Mouse (Mus musculus) forebrain, embryonic 16.5 days (tissue): ENCODE measurements around the gene Gm10647. TPM values are rescaled to one million over a fixed set of nuclear protein-coding genes. Genes with fewer than 3 reads are reported as not detected.
"Not testable (repeated sequence)": the region's sequence is repeated elsewhere in the genome, so short reads cannot be mapped to it uniquely, and the experiment has no call there.

Experiments
- ATAC-seq: fragments of 200-750 bp; cut with Nextera tagmentation; 2 replicates; pipeline ENCODE4 v1.8.0; 2017; ENCODE audit warnings: mild to moderate bottlenecking, moderate library complexity
- H3K27ac ChIP-seq: fragments of 300-500 bp; sonication (generic); 2 replicates; pipeline ENCODE4 v1.5.1; 2014; ENCODE audit warnings: low read length, control low read depth
- H3K27me3 ChIP-seq: fragments of 300-500 bp; sonication (generic); replicated peaks from 2 replicates; pipeline ENCODE4 v1.6.1; 2014; ENCODE audit warnings: low read length; ENCODE audit not compliant: control insufficient read depth, insufficient read depth
- H3K36me3 ChIP-seq: fragments of 300-500 bp; sonication (generic); 2 replicates; pipeline ENCODE4 v1.6.1; 2014; ENCODE audit not compliant: control insufficient read depth, insufficient read depth
- H3K4me1 ChIP-seq: fragments of 300-500 bp; sonication (generic); replicated peaks from 2 replicates; pipeline ENCODE4 v1.6.1; 2014; ENCODE audit warnings: low read length; ENCODE audit not compliant: control insufficient read depth, insufficient read depth
- H3K4me2 ChIP-seq: fragments of 300-500 bp; sonication (generic); 2 replicates; pipeline ENCODE4 v1.6.1; 2014; ENCODE audit warnings: mild to moderate bottlenecking, low read length, control low read depth
- H3K4me3 ChIP-seq: fragments of 300-500 bp; sonication (generic); replicated peaks from 2 replicates; pipeline ENCODE4 v1.5.1; 2014; ENCODE audit warnings: mild to moderate bottlenecking, low read length, control low read depth
- H3K9ac ChIP-seq: fragments of 300-500 bp; sonication (generic); replicated peaks from 2 replicates; pipeline ENCODE4 v1.6.1; 2014; ENCODE audit warnings: low read depth, low read length, control low read depth
- H3K9me3 ChIP-seq: fragments of 300-500 bp; sonication (generic); 2 replicates; pipeline ENCODE4 v1.6.1; 2016; ENCODE audit warnings: low read length; ENCODE audit not compliant: control insufficient read depth
- WGBS: fragments of 180-500 bp; shearing (Covaris S2); extraction: QIAGEN DNeasy Blood & Tissue Kit; methylation state at CpG from one replicate; pipeline ENCODE4 v1.1.7; 2014; 5-methylcytosine and 5-hydroxymethylcytosine counted together
- polyA plus RNA-seq: library from polyadenylated mRNA; unstranded; fragments of >200 nt; fragmentation: Nextera tagmentation; extraction: Ambion mirVana; gene quantifications from 2 replicates; pipeline ENCODE4 v1.2.1, GENCODE M21; 2015

Gene Gm10647
- polyA plus RNA-seq, 1 experiment from 2014 or later = 0.43 TPM

DNA sequence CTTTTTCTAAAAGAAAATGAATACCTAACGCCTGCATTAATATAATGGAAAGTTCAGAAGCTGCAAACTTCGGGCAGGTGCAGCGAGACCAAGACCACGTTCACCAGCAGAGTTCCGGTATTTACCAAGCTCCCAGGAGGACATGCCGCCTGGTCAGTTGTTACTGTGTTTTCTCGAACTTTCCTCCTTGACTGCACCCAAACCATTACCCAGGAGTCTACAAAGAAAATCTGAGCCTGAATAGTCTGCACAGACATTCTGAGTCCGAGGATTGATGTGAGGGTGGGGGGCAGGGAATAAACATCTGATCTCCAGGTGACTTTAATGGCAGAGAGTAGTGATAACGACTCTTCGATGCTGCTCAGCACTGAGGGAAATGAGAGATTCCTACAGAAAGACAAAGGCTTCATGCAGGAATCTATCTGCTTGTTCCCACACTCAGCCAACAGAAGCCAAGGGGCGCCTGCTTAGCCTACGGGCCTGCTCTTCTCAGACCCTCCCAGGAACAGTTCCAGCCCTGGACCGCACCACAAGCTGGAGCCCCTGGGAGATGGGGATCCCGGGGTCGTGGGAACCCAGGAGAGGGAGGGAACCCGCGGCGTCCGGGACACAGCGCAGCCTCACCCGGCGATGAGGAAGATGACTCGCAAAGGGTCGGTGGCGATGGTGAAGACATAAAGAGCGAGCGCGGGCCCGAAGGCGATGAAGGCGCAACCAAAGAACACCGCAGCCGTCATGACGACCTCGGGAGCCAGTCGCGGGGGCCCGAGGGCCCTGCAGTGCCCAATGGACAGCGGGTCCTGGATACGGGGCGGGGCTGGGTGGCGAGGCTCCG, 2.0 kb upstream of the Gm10647 start:
- peak overlapping the region; percentile 71 for H3K4me3 ChIP-seq
- 1% methylated on average over 42 of the region's 43 CpGs for WGBS
- no peaks in the 10 kb centered on the region; the same call in 1 of the 2 replicates for H3K36me3 ChIP-seq
- H3K4me2 ChIP-seq = peak overlapping the region; percentile 70
- H3K27me3 ChIP-seq = no peaks in the 10 kb centered on the region
- no peaks in the 10 kb centered on the region for H3K9me3 ChIP-seq
- peaks cover 17% of the 10 kb centered on the region for H3K4me1 ChIP-seq
- peak overlapping the region; percentile 88 for H3K27ac ChIP-seq
- peak; percentile 53 for ATAC-seq
- H3K9ac ChIP-seq = peak overlapping the region; percentile 92

DNA sequence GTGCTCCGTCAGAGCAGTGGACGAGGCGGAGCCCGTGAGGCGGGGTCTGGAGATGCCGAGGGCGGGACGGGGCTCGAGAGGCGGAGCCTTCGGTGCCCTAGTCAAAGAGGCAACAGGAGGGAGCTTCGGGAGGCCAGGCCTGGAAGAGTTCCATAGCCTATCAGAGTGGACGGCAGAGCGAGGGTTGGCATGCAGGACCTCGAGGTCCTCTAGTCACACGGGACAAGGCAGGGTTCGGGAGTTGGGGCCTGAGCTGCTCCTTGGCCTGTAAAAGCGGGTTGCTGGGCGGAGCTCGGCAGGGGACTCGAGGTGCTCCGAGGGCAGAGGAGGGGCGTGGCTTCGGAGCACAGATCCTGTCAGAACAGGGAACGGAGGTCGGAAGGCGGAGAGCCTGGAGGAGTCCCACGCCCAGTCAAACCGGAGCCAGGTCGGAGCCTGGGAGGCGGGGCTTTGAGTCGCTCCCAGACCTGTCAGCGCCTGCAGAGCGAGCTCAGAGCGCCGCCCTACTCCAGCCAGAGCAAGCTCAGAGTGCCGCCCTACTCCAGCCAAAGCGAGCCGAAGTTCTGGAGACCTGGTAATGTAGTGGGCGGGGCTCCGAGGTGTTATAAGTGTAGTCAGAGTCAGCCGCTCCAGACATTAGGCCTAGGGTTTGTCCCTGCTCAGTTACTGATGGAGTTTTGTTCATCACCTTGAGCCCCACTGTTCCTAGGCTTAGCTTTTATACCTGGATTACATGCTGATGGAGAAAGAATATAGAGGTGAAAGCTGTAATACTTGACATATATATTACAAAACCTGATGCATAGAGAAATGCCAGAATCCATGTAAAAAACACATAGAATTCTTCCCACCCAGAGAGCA, 1.1 kb upstream of the Gm10647 start, which contains the start of gene Aph1b:
Gene Aph1b, minus strand, starts transcription at position 27 of the 861 bp plus-strand sequence.
- under 1% methylated on average over 42 of the region's 42 CpGs for WGBS
- peak; percentile 98 for ATAC-seq
- H3K27me3 ChIP-seq = no peaks in the 10 kb centered on the region
- peak within 1 kb of the TSS; percentile 70 for H3K4me2 ChIP-seq
- H3K9ac ChIP-seq = peak within 1 kb of the TSS; percentile 92
- H3K36me3 ChIP-seq = no peaks in the 10 kb centered on the region
- peak within 1 kb of the TSS; percentile 71 for H3K4me3 ChIP-seq
- no peaks in the 10 kb centered on the region for H3K9me3 ChIP-seq
- peaks cover 17% of the 10 kb centered on the region for H3K4me1 ChIP-seq
- peak within 1 kb of the TSS; percentile 88 for H3K27ac ChIP-seq

DNA sequence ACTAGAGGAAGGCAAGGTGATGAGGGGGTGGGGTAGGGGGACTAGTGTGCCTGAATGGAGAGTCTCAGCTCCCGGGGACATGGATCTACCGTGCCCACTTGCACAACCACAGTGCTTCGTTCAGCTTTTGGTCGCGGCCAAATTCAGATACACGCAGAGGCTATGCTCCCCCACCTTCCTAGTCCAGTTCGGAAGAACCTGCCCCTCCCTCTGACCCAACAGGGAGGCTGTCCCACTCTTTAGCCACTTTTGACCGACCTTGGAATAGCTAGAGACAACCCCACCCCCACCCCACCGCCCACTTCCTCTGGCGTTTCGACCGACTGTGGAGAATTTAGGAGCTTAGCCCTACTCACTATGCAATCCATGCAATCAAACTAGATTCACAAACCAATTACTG, 5.1 kb downstream of the Gm10647 start:
- no peak overlapping the region for H3K9ac ChIP-seq
- no peak overlapping the region for H3K4me2 ChIP-seq
- H3K27me3 ChIP-seq = 0 out of 2 replicates have a peak, but pooled peaks cover 2% of the 10 kb centered on the region
- H3K36me3 ChIP-seq = no peaks in the 10 kb centered on the region
- no peak overlapping the region for H3K27ac ChIP-seq
- no peak overlapping the region for H3K4me3 ChIP-seq
- no peak for ATAC-seq
- 52% methylated on average over 12 of the region's 12 CpGs for WGBS
- H3K4me1 ChIP-seq = no peaks in the 10 kb centered on the region
- H3K9me3 ChIP-seq = no peaks in the 10 kb centered on the region

DNA sequence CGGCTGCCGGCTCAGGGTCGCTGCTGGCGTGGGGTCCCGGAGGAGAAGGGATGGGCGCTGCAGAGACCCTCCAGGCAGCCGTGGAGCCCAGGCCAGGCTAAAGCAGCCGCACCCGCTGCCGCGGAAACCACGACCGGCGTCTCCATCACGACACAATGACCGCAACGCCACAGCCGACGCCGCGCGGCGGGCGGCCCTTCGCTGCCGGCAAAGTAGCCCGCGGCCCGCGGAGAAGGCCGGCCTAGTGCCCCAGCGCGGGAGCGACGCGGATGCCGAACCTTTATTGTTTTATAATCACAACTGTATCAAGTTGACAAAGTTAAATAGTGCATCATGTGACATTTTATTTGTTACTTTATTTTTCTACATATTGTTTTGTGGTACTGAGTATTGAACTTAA, 9.1 kb downstream of the Gm10647 start:
- not testable (repeated sequence) for H3K27ac ChIP-seq, ATAC-seq, H3K27me3 ChIP-seq, H3K9me3 ChIP-seq, H3K36me3 ChIP-seq, H3K4me1 ChIP-seq
- Histone ChIP-seq H3K4me3 (peak overlapping the region; percentile 34), H3K4me2 (peak overlapping the region; percentile 49), H3K9ac (peak overlapping the region; percentile 44; the same call in 1 of the 2 replicates)
- WGBS = 1% methylated on average over 23 of the region's 37 CpGs

DNA sequence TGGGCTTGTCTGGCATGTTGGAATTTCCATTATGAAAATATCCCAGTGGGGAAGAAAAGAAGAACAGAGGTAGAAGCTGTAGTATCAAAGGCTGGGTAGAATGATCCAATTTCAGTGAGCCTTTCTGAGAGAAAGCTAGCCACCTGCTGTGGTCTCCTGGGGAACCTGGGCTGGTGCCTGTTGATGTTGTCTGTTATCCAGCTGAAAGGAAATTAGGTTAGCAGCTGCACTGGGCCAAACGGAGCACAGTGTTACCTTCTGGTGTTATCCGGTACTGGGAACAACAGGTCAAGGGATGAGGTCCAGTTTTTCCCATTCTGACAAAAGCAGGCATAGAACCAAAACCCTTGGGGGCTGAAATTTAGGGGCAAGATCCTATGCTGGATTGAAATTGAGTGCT, 16.6 kb downstream of the Gm10647 start:
- Histone ChIP-seq H3K36me3 (no peaks in the 10 kb centered on the region), H3K27ac (no peak overlapping the region), H3K4me2 (no peak overlapping the region), H3K4me1 (no peaks in the 10 kb centered on the region), H3K4me3 (no peak overlapping the region), H3K9me3 (no peaks in the 10 kb centered on the region), H3K27me3 (no peaks in the 10 kb centered on the region), H3K9ac (no peak overlapping the region)
- no peak for ATAC-seq
- 8% methylated on average over 2 of the region's 2 CpGs for WGBS

DNA sequence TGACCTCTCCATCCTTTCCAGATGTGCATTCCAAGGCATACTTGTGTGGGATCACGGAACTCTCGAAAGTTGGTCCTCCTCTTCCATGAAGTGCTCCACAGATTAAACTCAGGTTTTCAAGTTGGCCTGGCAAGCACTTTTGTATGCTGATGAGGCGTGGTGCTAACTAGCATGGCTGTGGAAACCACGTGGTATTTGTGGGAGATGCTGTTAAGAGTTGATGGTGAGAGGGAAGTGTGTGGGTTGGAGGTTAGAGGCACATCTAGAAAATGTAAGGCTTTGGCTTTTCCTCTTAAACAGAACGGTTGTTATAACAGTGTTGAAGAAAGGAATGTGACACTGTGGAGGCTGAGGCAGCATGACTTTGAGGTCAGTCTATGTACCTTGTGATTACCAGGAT, 24.2 kb downstream of the Gm10647 start:
- no peak overlapping the region for H3K27ac ChIP-seq
- no peaks in the 10 kb centered on the region for H3K27me3 ChIP-seq
- no peaks in the 10 kb centered on the region for H3K36me3 ChIP-seq
- H3K9ac ChIP-seq = no peak overlapping the region
- WGBS = 83% methylated on average over 5 of the region's 5 CpGs
- H3K4me3 ChIP-seq = no peak overlapping the region
- no peaks in the 10 kb centered on the region for H3K9me3 ChIP-seq
- no peak overlapping the region for H3K4me2 ChIP-seq
- no peaks in the 10 kb centered on the region for H3K4me1 ChIP-seq
- ATAC-seq = no peak

DNA sequence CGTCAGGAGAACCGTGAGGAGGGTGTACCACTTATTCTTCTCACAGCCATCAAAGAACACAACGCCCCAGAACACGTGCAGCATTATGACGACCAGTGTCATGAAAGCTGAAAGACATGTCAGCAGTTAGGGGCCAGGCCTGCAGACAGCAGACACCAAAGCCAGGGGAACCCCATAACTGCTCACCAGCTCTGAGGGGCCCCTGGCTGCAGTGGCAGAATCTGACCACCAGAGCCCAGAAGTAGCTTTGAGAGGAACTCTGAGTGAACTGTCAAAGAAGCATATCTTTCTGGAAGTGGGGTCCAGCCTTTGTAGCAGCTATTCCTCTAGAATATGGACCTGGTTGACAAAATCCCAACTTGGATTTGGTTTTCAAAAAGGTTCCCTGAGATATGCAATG, 25.4 kb downstream of the Gm10647 start:
- not testable (repeated sequence) for H3K27ac ChIP-seq, ATAC-seq, H3K4me1 ChIP-seq, H3K36me3 ChIP-seq, H3K27me3 ChIP-seq, H3K9me3 ChIP-seq, H3K9ac ChIP-seq, H3K4me2 ChIP-seq, H3K4me3 ChIP-seq
- WGBS = no CpG with 5 or more reads among the region's 5 CpGs

DNA sequence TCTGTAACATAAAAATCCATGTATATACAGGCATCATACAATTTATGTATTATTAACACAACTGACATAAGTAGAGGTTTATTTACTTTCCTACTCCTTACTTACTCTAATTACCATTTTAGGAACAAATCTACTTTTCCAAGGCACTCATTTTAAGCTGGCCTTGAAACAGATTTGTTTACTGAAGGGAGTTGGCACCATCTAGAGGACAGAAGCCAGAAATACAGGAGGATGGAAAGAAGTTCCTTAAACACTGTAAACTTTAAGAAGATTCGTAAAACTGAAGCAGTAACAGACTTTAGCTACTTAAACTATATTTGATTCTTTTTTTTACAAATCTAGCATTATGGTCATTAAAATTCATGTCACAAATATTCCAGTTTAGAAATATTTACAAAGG, 29.2 kb downstream of the Gm10647 start:
- H3K4me2 ChIP-seq = no peak overlapping the region
- no peak for ATAC-seq
- no peaks in the 10 kb centered on the region for H3K27me3 ChIP-seq
- no peak overlapping the region for H3K4me3 ChIP-seq
- no peaks in the 10 kb centered on the region for H3K4me1 ChIP-seq
- no peak overlapping the region for H3K9ac ChIP-seq
- H3K27ac ChIP-seq = no peak overlapping the region
- 24% methylated on average over 1 of the region's 1 CpGs for WGBS
- no peaks in the 10 kb centered on the region for H3K36me3 ChIP-seq
- H3K9me3 ChIP-seq = no peaks in the 10 kb centered on the region

DNA sequence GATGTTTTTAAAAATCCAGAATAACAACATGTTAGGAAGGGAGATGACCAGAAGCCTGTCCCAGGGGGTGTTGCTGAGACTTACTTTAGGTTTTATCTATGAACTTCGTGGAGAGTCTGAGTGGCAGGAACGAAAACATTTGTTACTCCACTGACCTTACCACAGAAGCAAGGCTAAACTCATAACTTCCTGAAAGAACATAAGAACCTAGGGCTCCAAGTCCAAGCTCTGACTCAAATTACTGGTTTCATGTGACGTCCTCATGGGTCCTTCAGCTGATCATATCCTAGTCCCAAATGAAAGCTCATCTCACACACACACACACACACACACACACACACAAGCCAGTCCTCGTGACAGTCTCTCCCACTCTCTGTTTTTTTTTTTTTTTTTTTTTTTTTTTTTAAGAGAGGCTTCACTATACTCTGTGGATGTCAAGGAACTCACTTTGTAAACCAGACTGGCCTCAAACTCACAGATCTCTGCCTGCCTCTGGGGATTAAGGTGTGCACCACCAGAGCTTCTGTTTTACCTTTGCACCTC, 35.6 kb downstream of the Gm10647 start:
- 74% methylated on average over 4 of the region's 4 CpGs for WGBS
- Histone ChIP-seq H3K4me2 (no peak overlapping the region), H3K4me1 (peaks cover 12% of the 10 kb centered on the region), H3K27me3 (no peaks in the 10 kb centered on the region), H3K36me3 (no peaks in the 10 kb centered on the region), H3K9me3 (no peaks in the 10 kb centered on the region), H3K4me3 (no peak overlapping the region), H3K9ac (no peak overlapping the region), H3K27ac (no peak overlapping the region)
- no peak for ATAC-seq
